Mouse (Mus musculus) R1 (cell line): ENCODE data around the gene Ift57.

ENCODE experiments used
- DNase-seq: peaks from one replicate; pipeline ENCODE4 v3.0.0-alpha.2; 2018; ENCODE audit warnings: low read depth, low spot score

Gene Ift57

DNA sequence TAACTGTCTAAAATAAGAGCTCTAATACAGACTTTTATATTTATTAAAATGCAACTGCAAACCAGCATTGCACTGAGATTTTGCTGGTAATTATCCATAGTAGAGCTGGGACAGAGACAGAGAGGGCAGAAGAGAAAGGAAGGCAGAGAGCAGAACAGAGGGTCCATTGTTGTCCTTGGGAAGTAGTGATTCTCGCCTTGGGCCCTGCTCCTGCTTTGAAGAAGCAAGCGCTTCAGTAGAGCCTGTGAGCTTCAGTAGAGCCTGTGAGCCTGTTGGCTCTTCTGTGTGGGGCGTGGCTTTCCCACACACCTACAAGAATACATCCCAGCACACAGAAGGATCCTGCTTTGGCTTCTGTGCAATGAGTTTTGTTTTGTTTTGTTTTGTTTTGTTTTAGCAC lies 54.3 kb downstream of the Ift57 start:
- DNase-seq = no peak

DNA sequence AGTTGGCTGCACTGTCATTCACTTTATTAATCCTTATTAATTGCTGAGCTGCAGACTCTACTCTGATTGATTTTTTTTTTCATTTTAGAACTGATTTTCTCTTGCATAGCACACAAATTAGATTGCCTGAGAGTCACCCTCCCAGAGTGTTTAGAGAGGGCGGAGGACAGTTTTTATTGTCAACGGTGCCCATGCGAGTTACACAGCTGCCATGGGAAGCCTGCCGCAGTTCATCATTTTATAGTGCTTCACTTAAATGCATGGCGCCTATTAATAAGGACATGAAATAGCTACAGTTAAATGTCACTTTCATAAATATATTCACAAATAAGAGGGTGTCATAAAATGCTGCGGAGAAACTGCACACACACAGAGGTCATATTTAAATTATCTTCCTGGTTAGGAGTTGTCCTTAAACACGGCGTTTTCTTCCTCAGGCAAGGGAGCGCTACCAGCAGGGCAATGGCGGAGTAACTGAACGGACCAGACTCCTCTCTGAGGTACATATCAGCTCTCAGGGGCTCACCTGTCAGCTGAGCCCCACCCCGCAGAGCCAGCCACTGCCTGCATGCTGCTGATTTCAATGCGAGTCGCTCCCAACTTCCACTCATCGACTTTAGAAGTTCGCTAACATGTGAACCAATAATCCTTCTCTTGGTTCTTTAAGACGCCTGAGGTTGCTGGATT lies 61.6 kb downstream of the Ift57 start:
- no peak for DNase-seq

DNA sequence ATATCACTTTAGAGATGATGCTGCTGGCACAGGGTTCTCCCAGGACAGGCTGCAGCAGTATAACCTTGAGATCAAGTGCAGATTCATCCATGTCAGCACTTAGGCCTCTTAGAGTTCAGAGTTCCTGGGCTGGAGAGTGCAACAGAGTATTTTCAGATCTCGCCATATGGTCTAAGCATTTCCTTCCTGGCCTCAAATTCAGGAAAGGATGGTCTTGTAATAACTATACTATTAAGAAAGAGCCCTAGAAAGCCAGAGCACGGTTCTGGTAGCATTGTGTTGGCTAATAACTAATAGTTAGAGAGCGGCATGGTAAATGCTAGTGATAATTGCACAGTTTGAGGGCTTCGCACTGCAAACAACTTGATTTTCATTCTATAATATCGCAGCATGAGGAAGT lies 62.9 kb downstream of the Ift57 start:
- no peak for DNase-seq

DNA sequence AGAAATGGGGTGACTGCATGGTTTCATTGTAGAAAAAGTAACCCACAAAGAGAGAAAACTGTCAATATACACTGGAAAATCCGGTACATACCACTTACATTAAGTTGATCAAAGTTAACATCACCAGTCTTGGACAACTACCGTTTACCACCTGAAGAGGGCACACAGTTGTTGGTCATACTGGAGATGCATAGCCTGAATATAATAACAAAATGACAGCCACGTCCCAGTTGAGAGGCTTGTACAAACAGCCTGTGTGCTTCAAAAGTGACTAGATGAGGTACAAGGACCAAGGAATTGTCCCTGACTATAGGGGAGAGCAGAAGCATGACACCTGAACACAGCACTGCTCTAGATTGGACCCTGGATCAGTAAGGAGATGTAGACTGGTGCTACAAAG lies 67.3 kb downstream of the Ift57 start:
- DNase-seq = peak; percentile 13

DNA sequence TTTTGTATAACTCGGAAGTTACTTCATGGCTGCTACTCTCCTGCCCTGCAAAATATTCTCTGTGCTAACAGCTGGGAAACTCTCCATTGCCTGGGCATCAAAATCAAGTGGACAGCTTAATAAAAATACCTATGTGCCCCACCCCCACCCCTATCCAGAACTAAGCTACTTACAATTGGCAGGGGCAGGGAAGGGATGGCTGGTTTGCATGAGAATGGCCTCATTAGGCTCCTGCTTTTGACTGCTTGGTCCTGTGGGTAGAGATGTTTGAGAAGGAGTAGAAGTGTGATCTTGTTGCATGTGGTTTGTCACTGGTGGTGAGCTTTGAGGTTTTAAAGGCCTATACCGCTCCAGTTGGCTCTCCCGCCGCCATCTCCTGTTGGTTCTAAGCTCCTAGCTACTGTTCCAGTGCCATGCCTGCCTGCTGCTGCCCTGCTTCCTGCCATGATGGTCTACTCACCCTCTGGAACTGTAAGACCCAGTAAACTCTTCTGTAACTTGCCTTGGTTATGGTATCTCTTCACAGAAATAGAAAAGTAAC lies 69.5 kb downstream of the Ift57 start:
- peak; percentile 64 for DNase-seq

DNA sequence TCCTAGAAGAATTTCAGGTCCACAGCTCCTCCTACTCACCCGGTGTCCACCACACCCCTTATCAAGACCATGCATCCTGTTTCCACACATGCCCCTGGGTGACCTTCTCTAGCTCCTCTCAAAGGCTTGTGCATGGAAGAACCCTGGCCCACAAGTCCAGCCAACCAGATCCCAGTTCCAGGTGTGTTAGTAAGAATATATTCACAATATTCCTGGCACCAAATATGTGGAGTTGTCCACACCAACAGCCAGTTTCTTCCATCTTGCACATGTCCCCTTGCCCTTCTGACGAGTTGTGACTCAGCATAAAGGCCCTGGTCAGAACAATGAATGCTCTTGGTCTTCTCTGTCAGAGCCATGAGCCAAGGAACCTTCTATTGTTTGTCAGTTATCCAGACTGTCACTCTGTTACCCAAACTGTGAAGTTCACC lies 70.8 kb downstream of the Ift57 start:
- DNase-seq = no peak

DNA sequence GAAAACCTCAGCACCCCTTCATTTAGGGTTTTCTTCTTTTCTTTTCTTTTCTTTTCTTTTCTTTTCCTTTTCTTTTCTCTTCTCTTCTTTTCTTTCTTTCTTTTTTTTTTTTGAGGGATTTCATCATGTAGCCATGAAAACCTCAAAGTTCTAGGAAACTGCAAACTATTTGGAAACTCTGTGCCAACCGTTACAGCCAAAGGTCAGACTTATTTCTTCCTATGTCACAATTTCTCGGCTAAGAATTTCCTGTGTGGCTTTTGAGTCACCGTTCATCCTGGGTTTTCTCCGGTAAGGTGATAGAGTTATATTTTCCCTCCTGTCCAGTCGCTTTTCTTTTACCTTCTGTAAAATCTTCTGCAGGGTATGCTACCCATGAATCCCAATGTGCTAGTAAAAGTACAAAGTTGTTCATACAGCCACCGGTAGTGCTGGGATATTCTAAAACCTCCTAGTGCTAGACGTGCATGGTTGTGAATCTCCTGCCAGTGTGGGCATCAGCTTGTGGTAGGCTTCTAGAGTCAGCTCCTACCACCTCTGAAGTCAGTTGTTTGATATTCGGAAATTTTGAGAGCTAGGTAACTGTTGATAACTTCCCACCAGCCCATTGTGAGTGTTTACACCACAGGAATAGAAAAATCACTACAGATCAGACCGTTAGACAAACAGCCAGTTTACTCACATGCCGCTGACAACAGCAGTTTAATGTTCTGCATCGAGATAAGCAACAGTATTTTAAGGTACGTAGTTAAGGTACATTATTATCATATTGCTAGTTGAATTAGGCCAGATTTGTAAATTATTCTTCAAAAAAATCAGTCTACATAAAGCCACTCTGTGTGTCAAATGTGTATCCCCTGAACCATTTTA lies 71.5 kb downstream of the Ift57 start:
- DNase-seq = no peak

DNA sequence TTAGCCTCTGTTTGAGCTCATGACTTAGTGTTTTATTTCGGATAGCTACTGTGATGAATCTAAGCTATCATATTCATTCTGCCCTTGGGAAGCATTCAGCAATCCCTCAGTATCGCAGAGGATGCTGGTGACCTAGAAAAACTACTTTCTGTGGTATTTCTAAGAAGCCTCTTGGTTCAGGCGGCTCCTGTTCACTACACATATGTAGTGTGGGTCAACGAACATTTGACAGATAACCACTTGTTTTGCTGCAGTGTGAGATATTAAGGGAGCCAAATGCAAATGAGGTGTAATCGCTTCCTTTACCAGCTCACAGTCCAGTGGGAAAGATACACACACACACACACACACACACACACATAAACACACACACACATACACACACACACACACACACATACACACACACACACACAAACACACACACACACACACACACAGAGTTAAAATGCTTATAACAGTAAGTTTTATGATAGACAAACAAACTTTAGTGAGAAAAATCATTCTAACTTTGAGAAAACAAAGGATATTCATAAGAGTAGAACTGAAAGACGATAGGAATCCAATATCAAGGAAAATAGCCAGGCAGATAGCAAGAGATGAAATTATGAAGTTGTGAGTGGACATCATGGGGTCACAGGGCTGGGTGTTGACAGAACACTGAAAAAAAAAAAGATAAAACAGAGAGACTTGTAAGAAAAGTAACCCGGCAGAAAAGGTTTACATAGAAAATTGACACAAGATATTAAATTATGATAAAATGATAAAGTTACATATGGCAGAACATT lies 72.8 kb downstream of the Ift57 start:
- no peak for DNase-seq

DNA sequence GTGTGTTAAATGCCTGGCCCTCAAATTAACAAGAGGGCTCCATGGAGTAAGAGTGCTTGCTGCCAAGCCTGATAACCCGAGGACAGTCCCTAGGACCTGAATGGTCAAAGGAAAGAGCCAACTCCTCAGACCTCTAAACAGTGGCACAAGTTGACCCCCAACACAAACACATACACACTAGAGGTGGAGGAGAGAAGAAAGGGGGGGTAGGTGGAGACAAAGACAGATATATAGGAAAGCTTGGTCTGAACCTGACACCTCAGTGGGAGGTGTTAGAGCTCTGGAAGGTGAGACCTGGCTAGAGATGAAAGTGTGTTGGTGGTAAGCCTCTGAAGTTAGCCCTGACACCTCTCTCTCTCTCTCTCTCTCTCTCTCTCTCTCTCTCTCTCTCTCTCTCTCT lies 73.5 kb downstream of the Ift57 start:
- DNase-seq = no peak

DNA sequence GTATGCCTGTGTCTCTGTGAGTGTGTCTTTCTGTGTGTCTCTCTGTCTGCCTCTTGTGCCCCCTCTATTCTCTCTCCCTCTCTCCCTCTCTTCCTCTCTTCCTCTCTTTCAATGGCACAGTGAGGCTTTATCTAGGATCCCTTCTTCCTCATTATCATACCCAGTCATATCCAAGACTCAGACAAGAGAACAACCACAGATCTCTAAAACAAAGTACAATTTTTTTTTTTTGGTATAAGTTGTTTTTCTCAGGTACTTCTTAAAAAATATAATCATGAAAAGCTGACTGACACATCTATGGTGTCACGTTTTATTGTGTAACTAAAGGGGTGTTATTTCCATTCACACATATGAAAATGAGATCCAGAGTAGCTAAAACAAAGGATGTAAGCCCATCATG lies 74.0 kb downstream of the Ift57 start:
- no peak for DNase-seq

DNA sequence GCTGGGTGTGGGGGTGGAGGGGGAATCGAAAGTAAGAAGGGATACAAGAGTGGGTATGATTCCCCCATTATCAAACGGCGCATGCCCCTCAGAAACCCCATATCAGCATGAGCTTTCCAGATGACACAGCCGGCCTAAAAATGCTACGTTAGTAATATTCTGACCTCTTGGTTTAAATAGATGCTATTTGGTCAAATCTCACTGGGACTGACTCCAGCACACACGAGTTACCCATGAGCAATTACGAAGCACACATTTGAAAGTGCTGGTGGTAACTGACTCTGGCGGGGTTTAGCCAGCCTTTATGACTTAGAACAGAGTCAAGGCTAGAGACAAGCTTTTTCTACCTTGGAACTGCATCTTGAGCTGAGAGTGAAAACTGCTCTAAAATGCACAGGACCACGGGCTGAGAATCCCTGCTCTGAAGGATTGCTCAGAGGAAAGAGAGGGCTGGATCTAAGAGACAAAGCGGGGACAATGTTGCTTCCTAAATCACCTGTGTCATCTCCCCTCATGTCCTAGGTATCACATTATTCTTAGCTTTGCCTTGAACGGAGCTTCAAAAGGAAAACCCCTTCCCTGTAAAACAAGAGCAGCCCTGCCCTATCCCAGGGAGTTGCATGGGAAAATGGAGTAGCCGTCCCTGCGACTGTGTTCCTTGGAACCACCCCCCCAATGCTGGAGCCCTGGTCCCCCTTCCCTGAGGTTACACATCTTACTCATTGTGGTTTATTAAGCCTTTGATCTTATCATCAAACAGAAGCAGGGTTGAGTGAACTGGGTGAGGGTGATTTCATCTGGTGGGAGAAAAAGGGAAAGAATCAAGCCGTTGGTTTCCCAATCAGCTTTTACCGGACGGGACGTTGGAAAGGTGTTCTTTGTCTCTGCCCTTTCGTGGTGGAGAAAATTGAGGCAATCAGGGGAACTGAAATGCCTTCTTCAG lies 75.3 kb downstream of the Ift57 start:
- DNase-seq = no peak

DNA sequence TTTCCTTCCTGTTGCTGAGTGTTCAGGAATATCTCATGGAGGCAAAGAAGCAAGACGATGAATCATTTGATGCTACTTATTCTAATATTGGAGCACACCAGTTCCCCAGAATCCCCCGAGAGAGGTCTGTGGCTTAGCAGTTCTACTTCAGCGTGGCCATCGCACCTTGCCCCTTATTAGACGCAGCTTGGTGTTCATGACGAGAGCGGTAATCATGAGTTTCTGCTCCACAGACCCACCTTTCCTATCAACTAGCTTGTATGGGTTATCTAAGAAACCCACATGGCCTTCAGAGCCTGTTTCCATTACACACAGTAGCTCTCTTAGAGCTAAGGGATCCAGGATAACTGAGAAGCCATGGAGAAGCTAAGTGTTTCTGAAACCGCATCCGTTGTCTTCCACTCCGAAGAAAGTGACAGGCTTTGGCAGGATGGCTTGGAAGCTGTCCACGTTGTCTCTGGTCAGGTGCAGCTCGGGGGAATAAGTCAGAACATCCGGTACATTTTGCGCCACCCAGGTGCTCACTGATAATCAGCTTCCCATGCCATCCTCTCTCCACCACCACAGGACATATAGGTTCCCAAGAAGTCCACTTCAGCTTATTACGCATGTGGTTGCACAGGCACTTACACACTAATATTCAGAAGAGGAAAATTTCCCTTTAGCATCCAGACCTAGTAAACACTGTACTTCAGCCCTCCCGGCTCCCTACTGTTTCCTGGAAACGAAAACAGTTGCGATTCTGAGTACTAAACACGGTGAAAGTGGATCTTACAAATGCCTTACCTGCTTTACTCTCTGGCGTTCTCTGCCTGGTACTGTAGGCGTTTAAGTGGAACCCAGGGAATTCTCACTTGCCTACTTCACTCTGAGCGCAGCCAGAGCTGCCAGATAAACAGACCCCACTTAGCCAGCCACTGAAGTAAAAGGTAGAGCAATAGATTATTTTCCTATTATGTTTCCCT lies 76.3 kb downstream of the Ift57 start:
- no peak for DNase-seq

DNA sequence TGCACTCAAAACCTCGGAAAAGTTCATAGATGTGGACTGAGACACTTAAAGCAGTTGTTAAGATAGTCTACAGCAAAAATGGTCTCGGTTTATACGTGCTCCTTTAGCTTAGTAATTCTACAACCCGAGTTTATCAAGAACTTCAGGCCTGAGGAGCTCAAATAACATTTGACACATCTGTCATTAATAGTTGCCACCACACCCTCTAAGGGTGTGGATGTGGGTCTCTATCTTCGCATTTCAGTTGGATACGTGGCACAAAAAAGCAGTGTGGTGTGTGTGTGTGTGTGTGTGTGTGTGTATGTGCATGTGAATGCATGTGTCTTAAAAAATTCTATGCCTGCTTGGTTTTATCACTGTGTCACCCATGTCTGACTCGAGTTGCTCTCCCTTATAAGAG lies 77.9 kb downstream of the Ift57 start:
- DNase-seq = no peak

DNA sequence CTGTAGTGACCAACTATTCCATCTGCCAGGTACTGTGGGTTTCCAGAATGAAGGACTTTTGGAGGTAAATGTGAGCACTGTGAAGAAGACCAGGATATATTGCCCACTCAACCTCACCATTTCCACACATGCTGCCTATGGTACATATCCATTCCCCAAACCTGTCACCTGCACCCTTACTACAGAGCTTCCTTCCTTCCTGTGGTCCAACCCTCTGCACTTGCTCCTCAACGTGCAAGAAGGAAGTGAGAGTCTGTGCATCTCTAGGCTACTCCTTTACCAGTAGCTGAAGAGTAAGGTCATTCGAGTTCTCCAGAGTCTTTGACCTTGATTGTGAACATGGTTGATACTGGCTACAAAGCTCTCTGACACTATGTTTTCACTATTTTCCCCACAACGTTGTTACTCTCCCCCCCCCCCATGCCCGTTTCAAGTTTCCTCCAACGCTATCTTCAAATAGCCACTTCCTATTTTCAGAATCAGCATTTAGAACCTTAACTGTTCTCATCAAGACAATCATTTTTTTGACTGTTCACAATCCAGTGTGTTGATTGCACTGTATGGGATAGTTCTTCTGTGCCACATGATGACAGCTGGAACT lies 82.6 kb downstream of the Ift57 start:
- DNase-seq = no peak

DNA sequence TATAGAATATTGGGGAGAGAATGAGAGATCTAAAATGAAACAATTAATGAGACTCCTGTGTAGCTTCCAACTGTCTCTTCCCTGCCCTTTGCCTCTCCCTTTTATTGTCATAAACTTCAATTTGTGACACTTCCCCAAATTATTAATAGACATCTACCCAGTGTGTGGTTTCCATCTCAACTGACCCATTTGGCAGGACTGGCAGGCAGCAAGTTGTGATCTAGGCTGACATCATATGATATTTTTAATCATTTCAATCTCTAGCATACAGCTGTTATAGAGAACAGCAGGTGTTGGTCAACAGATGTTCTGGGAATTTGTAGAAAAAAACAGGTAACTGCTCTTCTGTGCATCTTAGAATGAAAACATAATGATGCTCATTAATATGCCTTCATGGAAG lies 84.3 kb downstream of the Ift57 start:
- DNase-seq = no peak

DNA sequence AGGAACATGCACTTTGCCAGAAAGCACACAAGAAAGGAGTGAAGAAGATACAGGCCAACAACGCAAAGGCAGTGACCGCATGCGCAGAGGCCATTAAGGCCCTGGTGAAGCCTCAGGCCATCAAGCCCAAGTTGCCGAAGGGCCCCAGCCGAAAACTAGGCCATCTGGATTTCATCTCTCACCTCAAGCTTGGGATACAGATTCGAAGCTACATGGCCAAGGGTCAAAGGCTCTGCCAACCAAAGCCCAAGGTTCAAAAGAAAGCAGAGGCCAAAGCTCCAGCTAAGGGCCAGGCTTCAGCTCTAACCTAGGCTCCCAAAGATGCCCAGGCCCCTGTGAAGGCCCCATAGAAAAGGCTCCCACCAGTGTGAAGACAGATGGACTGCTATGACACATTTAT lies 87.1 kb downstream of the Ift57 start:
- DNase-seq = no peak

DNA sequence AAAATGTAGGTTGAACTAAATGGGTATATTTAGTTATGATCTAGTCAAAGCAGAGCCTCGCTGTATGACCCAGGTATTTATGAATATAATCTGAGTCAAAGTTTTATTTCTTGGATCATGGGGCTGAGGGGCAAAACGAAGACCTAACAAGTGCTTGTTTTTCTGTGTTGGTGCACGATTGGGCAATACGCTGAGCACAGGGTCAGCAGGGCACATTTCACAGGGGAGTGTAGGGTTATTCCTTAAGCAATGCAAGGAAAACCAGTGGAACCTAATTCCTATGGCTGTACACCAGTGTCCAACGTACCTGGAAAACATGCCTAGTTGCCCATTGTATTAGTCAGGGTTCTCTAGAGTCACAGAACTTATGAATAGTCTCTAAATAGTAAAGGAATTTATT lies 88.7 kb downstream of the Ift57 start:
- no peak for DNase-seq

DNA sequence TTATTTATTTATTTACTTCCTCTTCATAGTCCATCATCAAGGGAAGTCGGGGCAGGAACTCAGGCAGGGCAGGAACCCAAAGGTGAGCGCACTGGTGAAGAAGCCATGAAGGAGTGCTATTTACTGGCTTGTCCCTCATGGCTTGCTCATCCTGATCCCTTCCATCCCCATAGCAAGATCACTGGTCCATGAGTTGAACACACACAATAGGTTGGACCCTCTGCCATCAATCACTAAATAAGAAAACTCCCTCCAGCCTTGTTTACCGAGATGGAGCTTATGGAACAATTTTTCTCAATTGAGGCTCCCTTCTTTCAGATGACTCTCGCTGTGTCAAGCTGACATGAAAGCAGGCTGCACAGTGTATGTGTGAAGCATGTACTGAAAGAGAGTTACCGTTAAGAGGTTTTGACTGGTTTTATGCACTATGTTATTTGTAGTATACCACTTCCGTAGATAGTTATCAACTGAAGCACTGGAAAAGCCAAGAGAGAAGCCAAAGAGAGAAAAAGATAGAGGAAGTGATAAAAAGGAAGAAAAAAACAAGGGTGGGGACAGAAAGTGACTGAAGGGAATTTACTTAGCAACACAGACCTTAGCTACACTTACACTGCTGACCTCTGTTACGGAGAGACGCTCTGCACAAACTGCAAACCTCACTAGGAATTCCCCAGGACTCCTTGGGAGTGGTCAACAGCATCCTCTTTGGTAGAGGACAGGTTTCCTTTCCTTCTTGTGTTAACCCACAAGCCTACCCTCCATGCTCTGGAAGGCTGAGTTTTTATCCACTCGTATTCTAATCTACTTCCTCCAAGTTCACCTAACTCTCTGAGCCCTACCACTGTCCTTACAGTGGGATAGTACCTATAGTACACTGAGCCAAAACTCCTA lies 91.8 kb downstream of the Ift57 start:
- DNase-seq = no peak
